Mouse (Mus musculus) midbrain, postnatal 0 days (tissue): Measurements from ENCODE around the gene Emilin3. TPM values are rescaled to one million over a fixed set of nuclear protein-coding genes. Genes with fewer than 3 reads are reported as not detected.
A peak's percentile ranks its signal among the peaks of the same experiment; 100 is the strongest.
"Not testable (repeated sequence)": the region's sequence is repeated elsewhere in the genome, so short reads cannot be mapped to it uniquely, and the experiment has no call there.

Experiments
- ATAC-seq: fragments of 200-750 bp; cut with Nextera tagmentation; 2 replicates; pipeline ENCODE4 v1.8.0; 2017; ENCODE audit warnings: moderate number of reproducible peaks, mild to moderate bottlenecking, moderate TSS enrichment, moderate library complexity; ENCODE audit not compliant: low FRiP score
- DNase-seq: peaks from one replicate; pipeline ENCODE4 v3.0.0-alpha.2; 2015; ENCODE audit warnings: low spot score
- H3K27ac ChIP-seq: fragments of 300-500 bp; sonication (generic); 2 replicates; pipeline ENCODE4 v1.5.1; 2014; ENCODE audit warnings: low read depth, mild to moderate bottlenecking, low read length, mixed read lengths
- H3K27me3 ChIP-seq: fragments of 300-500 bp; sonication (generic); 2 replicates; pipeline ENCODE4 v1.6.1; 2014; ENCODE audit warnings: low read length, control low read depth, mixed read lengths; ENCODE audit not compliant: insufficient read depth
- H3K36me3 ChIP-seq: fragments of 300-500 bp; sonication (generic); 2 replicates; pipeline ENCODE4 v1.6.1; 2014; ENCODE audit warnings: low read length, control low read depth, mixed read lengths; ENCODE audit not compliant: insufficient read depth
- H3K4me1 ChIP-seq: fragments of 300-500 bp; sonication (generic); 2 replicates; pipeline ENCODE4 v1.6.1; 2014; ENCODE audit warnings: mild to moderate bottlenecking, control low read depth, antibody characterized with exemption, low read length, mixed read lengths; ENCODE audit not compliant: insufficient read depth
- H3K4me2 ChIP-seq: fragments of 300-500 bp; sonication (generic); 2 replicates; pipeline ENCODE4 v1.6.1; 2014; ENCODE audit warnings: low read depth, mild to moderate bottlenecking, low read length, mixed read lengths; ENCODE audit not compliant: poor library complexity, severe bottlenecking
- H3K4me3 ChIP-seq: fragments of 300-500 bp; sonication (generic); 2 replicates; pipeline ENCODE4 v1.5.1; 2014; ENCODE audit warnings: low read depth, mild to moderate bottlenecking, low read length, moderate library complexity
- H3K9ac ChIP-seq: fragments of 300-500 bp; sonication (generic); replicated peaks from 2 replicates; pipeline ENCODE4 v1.6.1; 2014; ENCODE audit warnings: mild to moderate bottlenecking, low read length, moderate library complexity, mixed read lengths; ENCODE audit not compliant: poor library complexity, severe bottlenecking
- H3K9me3 ChIP-seq: fragments of 300-500 bp; sonication (generic); 2 replicates; pipeline ENCODE4 v1.6.1; 2016; ENCODE audit warnings: low read length, control low read depth
- CTCF ChIP-seq: IDR thresholded peaks from 2 replicates; pipeline ENCODE4 v1.5.1; 2016; ENCODE audit warnings: antibody characterized with exemption, mild to moderate bottlenecking
- WGBS: fragments of 180-500 bp; shearing (Covaris S2); extraction: QIAGEN DNeasy Blood & Tissue Kit; methylation state at CpG from one replicate; pipeline ENCODE4 v1.1.7; 2014; 5-methylcytosine and 5-hydroxymethylcytosine counted together
- polyA plus RNA-seq: library from polyadenylated mRNA; unstranded; fragments of >200 nt; fragmentation: Nextera tagmentation; extraction: Ambion mirVana; gene quantifications from 2 replicates; pipeline ENCODE4 v1.2.1, GENCODE M21; 2015
- total RNA-seq: library from RNA; depleted of rRNA; stranded (reverse); fragments of >200 nt; gene quantifications from 2 replicates; pipeline ENCODE4 v1.2.3, GENCODE M21; 2014; rRNA removed

Emilin3 gene
- total RNA-seq: 0.55 and 1.6 TPM in 2 replicates
- 0.44 and 0.51 TPM in 2 replicates for polyA plus RNA-seq

GRCm38 (mm10) chr2:160912231-160912671, at the start of gene Emilin3:
Gene Emilin3 (minus strand): TSS chr2:160912328.
- H3K9ac ChIP-seq: peak within 1 kb of the TSS; percentile 48
- WGBS: 2% methylated on average over 39 of the region's 46 CpGs
- no peaks in the 10 kb centered on the region for H3K36me3 ChIP-seq
- no peak for TF ChIP-seq CTCF
- no peaks in the 10 kb centered on the region for H3K9me3 ChIP-seq
- 0 out of 2 replicates have a peak, but pooled peaks cover 5% of the 10 kb centered on the region for H3K4me1 ChIP-seq
- H3K27ac ChIP-seq: no peak within 1 kb of the TSS
- H3K27me3 ChIP-seq: peaks cover 31% of the 10 kb centered on the region
- no peak for DNase-seq
- H3K4me2 ChIP-seq: peak within 1 kb of the TSS; percentile 59
- H3K4me3 ChIP-seq: peak within 1 kb of the TSS; percentile 36
- peak; percentile 28; the same call in 1 of the 2 replicates for ATAC-seq

- H3K9ac ChIP-seq: no peak overlapping the region
- H3K4me1 ChIP-seq: no peaks in the 10 kb centered on the region
- WGBS: 93% methylated on average over 6 of the region's 6 CpGs
- H3K27ac ChIP-seq: no peak overlapping the region
- H3K4me3 ChIP-seq: no peak overlapping the region
- no peaks in the 10 kb centered on the region for H3K9me3 ChIP-seq
- no peak for TF ChIP-seq CTCF
- no peak overlapping the region for H3K4me2 ChIP-seq
- ATAC-seq (no peak), DNase-seq (no peak)
- peaks cover 65% of the 10 kb centered on the region for H3K36me3 ChIP-seq
- H3K27me3 ChIP-seq: no peaks in the 10 kb centered on the region
Observed at GRCm38 (mm10) chr2:160960956-160961646, 49.0 kb upstream of the Emilin3 start.

GRCm38 (mm10) chr2:160959901-160960300, 47.8 kb upstream of the Emilin3 start:
- Histone ChIP-seq H3K4me2 (no peak overlapping the region), H3K9ac (no peak overlapping the region), H3K36me3 (peaks cover 63% of the 10 kb centered on the region), H3K27me3 (no peaks in the 10 kb centered on the region), H3K27ac (no peak overlapping the region), H3K4me1 (no peaks in the 10 kb centered on the region), H3K9me3 (no peaks in the 10 kb centered on the region), H3K4me3 (no peak overlapping the region)
- DNase-seq (no peak), ATAC-seq (no peak)
- 91% methylated on average over 5 of the region's 5 CpGs for WGBS
- no peak for TF ChIP-seq CTCF

GRCm38 (mm10) chr2:160958737-160959136, 46.6 kb upstream of the Emilin3 start:
- Histone ChIP-seq H3K4me2 (no peak overlapping the region), H3K4me3 (no peak overlapping the region), H3K27ac (no peak overlapping the region), H3K4me1 (no peaks in the 10 kb centered on the region), H3K9me3 (no peaks in the 10 kb centered on the region), H3K36me3 (peaks cover 66% of the 10 kb centered on the region), H3K27me3 (no peaks in the 10 kb centered on the region), H3K9ac (no peak overlapping the region)
- ATAC-seq (no peak), DNase-seq (peak; percentile 24)
- 93% methylated on average over 5 of the region's 5 CpGs for WGBS
- peak; percentile 58 for TF ChIP-seq CTCF

GRCm38 (mm10) chr2:160957801-160958200, 45.7 kb upstream of the Emilin3 start:
- not testable (repeated sequence) for H3K4me2 ChIP-seq, H3K27ac ChIP-seq, H3K9ac ChIP-seq, H3K9me3 ChIP-seq, H3K4me1 ChIP-seq, H3K4me3 ChIP-seq, ATAC-seq, DNase-seq, H3K27me3 ChIP-seq
- H3K36me3 ChIP-seq: peaks cover 69% of the 10 kb centered on the region

GRCm38 (mm10) chr2:160957307-160957706, 45.2 kb upstream of the Emilin3 start:
- H3K36me3 ChIP-seq: peaks cover 66% of the 10 kb centered on the region
- not testable (repeated sequence) for H3K4me3 ChIP-seq, ATAC-seq

More at GRCm38 (mm10) chr2:160957307-160957706, 45.2 kb upstream of the Emilin3 start:
- not testable (repeated sequence) for DNase-seq, H3K4me2 ChIP-seq, H3K4me1 ChIP-seq, H3K27me3 ChIP-seq, H3K9me3 ChIP-seq, H3K27ac ChIP-seq, H3K9ac ChIP-seq
